Mouse (Mus musculus) heart, embryonic 11.5 days (tissue): ENCODE measurements around the gene Lsamp. TPM values are rescaled to one million over a fixed set of nuclear protein-coding genes. Genes with fewer than 3 reads are reported as not detected.

Source experiments
- ATAC-seq: fragments of 200-750 bp; cut with Nextera tagmentation; replicated peaks from 2 replicates; pipeline ENCODE4 v1.8.0; 2017; ENCODE audit warnings: moderate library complexity; ENCODE audit not compliant: insufficient number of reproducible peaks, low FRiP score, low TSS enrichment
- H3K27ac ChIP-seq: fragments of 300-500 bp; sonication (generic); 2 replicates; pipeline ENCODE4 v1.5.1; 2014; ENCODE audit warnings: mild to moderate bottlenecking, low read depth, low read length
- H3K27me3 ChIP-seq: fragments of 300-500 bp; sonication (generic); 2 replicates; pipeline ENCODE4 v1.6.1; 2014; ENCODE audit warnings: mild to moderate bottlenecking, low read length, mixed read lengths; ENCODE audit not compliant: control insufficient read depth, insufficient read depth
- H3K36me3 ChIP-seq: fragments of 300-500 bp; sonication (generic); 2 replicates; pipeline ENCODE4 v1.6.1; 2014; ENCODE audit warnings: mild to moderate bottlenecking, low read length, moderate library complexity, mixed read lengths; ENCODE audit not compliant: control insufficient read depth, insufficient read depth
- H3K4me1 ChIP-seq: fragments of 300-500 bp; sonication (generic); 2 replicates; pipeline ENCODE4 v1.6.1; 2014; ENCODE audit warnings: low read length; ENCODE audit not compliant: control insufficient read depth, insufficient read depth
- H3K4me2 ChIP-seq: fragments of 300-500 bp; sonication (generic); 2 replicates; pipeline ENCODE4 v1.6.1; 2014; ENCODE audit warnings: mild to moderate bottlenecking, moderate library complexity
- H3K4me3 ChIP-seq: fragments of 300-500 bp; sonication (generic); 2 replicates; pipeline ENCODE4 v1.5.1; 2014; ENCODE audit warnings: low read depth, low read length
- H3K9ac ChIP-seq: fragments of 300-500 bp; sonication (generic); 2 replicates; pipeline ENCODE4 v1.6.1; 2014; ENCODE audit warnings: mild to moderate bottlenecking, low read depth, low read length, moderate library complexity
- H3K9me3 ChIP-seq: fragments of 300-500 bp; sonication (generic); replicated peaks from 2 replicates; pipeline ENCODE4 v1.6.1; 2016; ENCODE audit warnings: low read length; ENCODE audit not compliant: control insufficient read depth
- WGBS: fragments of 180-500 bp; shearing (Covaris S2); extraction: QIAGEN DNeasy Blood & Tissue Kit; methylation state at CpG from one replicate; pipeline ENCODE4 v1.1.7; 2014; ENCODE audit not compliant: insufficient replicate concordance; 5-methylcytosine and 5-hydroxymethylcytosine counted together
- polyA plus RNA-seq: library from polyadenylated mRNA; unstranded; fragments of >200 nt; fragmentation: Nextera tagmentation; extraction: Ambion mirVana; gene quantifications from 2 replicates; pipeline ENCODE4 v1.2.1, GENCODE M21; 2014

Gene Lsamp
- polyA plus RNA-seq, 1 experiment from 2014 or later, result 1.2 TPM

GRCm38 (mm10) chr16:40036719-40037118 is 52.6 kb downstream of the Lsamp start:
- WGBS, result 74% methylated on average over 1 of the region's 1 CpGs
- no peaks in the 10 kb centered on the region for H3K27me3 ChIP-seq
- H3K4me2 ChIP-seq, result no peak overlapping the region
- no peaks in the 10 kb centered on the region for H3K9me3 ChIP-seq
- no peaks in the 10 kb centered on the region for H3K36me3 ChIP-seq
- H3K9ac ChIP-seq, result no peak overlapping the region
- H3K4me3 ChIP-seq, result no peak overlapping the region
- no peaks in the 10 kb centered on the region for H3K4me1 ChIP-seq
- H3K27ac ChIP-seq, result no peak overlapping the region
- no peak for ATAC-seq

DNA sequence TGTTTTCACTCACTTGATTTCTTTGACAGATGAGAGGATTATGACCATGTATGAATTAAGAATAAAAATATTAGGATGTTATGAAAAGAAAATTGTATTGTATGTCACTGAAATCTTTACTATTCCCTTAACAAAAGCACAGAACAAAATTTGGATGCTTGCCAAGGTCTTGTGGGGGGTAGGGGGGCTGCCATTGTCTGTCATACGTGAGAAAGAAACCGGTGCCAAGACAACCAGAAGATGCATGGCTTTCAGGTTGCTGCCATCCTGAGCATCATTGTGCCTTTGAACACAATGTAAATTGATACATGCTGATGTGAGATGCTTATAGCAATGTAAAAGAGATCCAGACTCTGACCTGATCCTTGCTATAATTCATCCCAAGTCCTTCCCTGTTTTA is 75.4 kb downstream of the Lsamp start:
- WGBS, result 65% methylated on average over 2 of the region's 2 CpGs
- H3K9ac ChIP-seq, result no peak overlapping the region
- no peak overlapping the region for H3K4me2 ChIP-seq
- no peak for ATAC-seq
- no peaks in the 10 kb centered on the region for H3K4me1 ChIP-seq
- no peaks in the 10 kb centered on the region for H3K36me3 ChIP-seq
- no peak overlapping the region for H3K4me3 ChIP-seq
- no peak overlapping the region for H3K27ac ChIP-seq
- no peaks in the 10 kb centered on the region for H3K9me3 ChIP-seq
- H3K27me3 ChIP-seq, result no peaks in the 10 kb centered on the region

DNA sequence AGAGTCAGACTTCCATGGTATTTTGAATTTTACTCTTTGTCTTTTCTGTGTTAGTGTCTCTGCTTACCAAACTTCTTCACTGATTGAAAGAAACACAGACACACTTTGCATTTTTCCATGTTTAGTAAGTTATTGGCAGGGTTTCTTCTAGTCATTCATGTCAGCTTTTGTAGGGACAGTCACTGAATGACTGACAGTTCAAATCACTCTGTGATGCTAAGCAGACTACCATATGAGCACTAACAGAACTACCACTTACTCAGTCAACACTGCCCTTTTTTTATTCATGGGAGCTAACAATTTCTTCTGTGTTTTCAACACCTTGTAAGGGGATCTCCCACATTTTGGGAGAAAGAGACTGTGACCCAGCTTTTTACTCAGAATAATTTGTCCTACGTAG is 75.8 kb downstream of the Lsamp start:
- no peak for ATAC-seq

GRCm38 (mm10) chr16:40060491-40060890 is 76.3 kb downstream of the Lsamp start:
- Histone ChIP-seq H3K4me1 (no peaks in the 10 kb centered on the region), H3K4me3 (no peak overlapping the region), H3K27me3 (no peaks in the 10 kb centered on the region), H3K4me2 (no peak overlapping the region), H3K36me3 (no peaks in the 10 kb centered on the region), H3K9me3 (no peaks in the 10 kb centered on the region), H3K27ac (no peak overlapping the region), H3K9ac (no peak overlapping the region)
- ATAC-seq, result no peak
- 41% methylated on average over 2 of the region's 2 CpGs for WGBS

More for the DNA sequence above, 75.8 kb downstream of the Lsamp start:
- no peak overlapping the region for H3K9ac ChIP-seq
- H3K4me3 ChIP-seq, result no peak overlapping the region
- H3K4me2 ChIP-seq, result no peak overlapping the region
- H3K4me1 ChIP-seq, result no peaks in the 10 kb centered on the region
- no peaks in the 10 kb centered on the region for H3K36me3 ChIP-seq
- no peak overlapping the region for H3K27ac ChIP-seq
- no peaks in the 10 kb centered on the region for H3K9me3 ChIP-seq
- no peaks in the 10 kb centered on the region for H3K27me3 ChIP-seq
- WGBS, result 69% methylated on average over 1 of the region's 1 CpGs

DNA sequence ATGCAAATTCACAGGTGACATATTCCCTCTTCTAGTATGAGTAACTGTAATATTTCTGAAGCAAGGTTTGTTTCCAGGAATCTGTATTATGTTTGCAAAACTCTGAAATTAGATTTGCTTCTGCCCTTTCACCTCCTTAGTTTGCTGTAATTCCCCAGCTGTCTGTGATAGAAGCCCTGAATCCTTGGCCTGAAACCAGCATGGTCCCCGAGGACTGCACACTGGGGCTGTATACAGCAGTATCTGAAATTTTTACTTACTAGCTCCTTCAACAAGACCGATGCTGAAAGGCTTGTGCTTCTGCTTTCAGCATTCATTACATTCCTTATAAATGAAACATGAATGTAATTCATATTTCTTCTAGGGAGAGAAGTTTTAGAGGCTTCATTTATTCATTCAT is 91.4 kb downstream of the Lsamp start:
- Histone ChIP-seq H3K36me3 (no peaks in the 10 kb centered on the region), H3K27me3 (no peaks in the 10 kb centered on the region), H3K4me3 (no peak overlapping the region), H3K9me3 (no peaks in the 10 kb centered on the region), H3K9ac (no peak overlapping the region), H3K4me2 (no peak overlapping the region), H3K27ac (no peak overlapping the region), H3K4me1 (no peaks in the 10 kb centered on the region)
- no peak for ATAC-seq
- WGBS, result 65% methylated on average over 2 of the region's 2 CpGs

DNA sequence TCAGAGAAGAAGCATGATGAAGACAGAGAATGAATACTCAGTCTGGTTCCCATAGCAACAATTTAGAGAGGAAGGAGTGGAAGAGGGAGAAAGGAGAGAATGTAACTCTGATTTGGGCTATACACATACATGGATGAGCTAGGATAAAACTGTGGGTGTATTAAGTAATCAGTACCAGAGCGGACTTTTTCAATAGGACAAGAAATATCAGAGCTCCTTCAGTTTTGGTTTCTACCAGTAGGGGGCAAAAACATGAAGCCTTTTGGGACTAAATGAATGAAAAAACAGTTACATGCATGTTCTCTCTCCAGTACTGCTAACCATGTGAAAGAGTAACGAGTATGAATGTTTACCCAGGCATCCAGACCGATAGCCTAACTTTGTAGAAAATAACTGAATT is 96.1 kb downstream of the Lsamp start:
- Histone ChIP-seq H3K27ac (no peak overlapping the region), H3K9me3 (no peaks in the 10 kb centered on the region), H3K27me3 (no peaks in the 10 kb centered on the region), H3K4me2 (no peak overlapping the region), H3K4me3 (no peak overlapping the region), H3K4me1 (no peaks in the 10 kb centered on the region), H3K36me3 (no peaks in the 10 kb centered on the region), H3K9ac (no peak overlapping the region)
- ATAC-seq, result no peak
- WGBS, result 70% methylated on average over 3 of the region's 3 CpGs

- Histone ChIP-seq H3K27ac (no peak overlapping the region), H3K9me3 (no peaks in the 10 kb centered on the region), H3K4me3 (no peak overlapping the region), H3K9ac (no peak overlapping the region), H3K27me3 (no peaks in the 10 kb centered on the region), H3K36me3 (no peaks in the 10 kb centered on the region), H3K4me1 (no peaks in the 10 kb centered on the region), H3K4me2 (no peak overlapping the region)
- no peak for ATAC-seq
- 51% methylated on average over 4 of the region's 4 CpGs for WGBS
These were observed 120.2 kb downstream of the Lsamp start for GRCm38 (mm10) chr16:40104329-40104728.

GRCm38 (mm10) chr16:40182918-40183317 is 198.8 kb downstream of the Lsamp start:
- Histone ChIP-seq H3K27me3 (no peaks in the 10 kb centered on the region), H3K4me3 (no peak overlapping the region), H3K9ac (no peak overlapping the region), H3K4me1 (no peaks in the 10 kb centered on the region), H3K4me2 (no peak overlapping the region), H3K9me3 (no peaks in the 10 kb centered on the region), H3K36me3 (no peaks in the 10 kb centered on the region), H3K27ac (no peak overlapping the region)
- ATAC-seq, result no peak
- WGBS, result 70% methylated on average over 1 of the region's 1 CpGs

DNA sequence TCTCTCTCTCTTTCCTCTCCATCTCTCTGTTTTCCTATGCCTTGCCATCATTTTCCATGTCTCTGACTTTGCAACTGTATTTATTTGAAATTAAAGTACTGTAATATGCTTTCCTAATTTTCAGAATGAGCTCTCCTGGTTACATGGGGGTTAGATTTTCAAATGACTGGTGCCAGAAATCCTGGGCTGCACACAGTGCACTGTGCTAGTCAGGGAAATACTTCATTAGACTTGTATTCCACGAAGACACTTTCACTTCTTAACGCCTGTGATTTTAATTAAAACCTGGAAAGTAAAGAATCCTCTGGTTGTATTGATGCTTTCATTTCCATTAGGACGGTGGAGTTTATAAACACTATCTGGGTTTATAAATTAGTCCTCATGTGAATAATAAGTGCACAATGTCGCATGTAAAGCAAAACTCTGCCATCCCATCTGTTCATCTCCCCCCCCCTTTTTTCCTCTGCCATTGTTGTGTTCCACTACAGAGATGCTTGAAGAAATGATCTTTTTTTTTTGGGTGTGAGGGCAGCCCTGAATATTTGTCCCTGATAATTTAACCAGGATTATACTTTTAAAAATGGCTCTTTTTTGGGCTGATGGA is 203.9 kb downstream of the Lsamp start:
- H3K27me3 ChIP-seq, result no peaks in the 10 kb centered on the region
- no peak overlapping the region for H3K9ac ChIP-seq
- H3K4me3 ChIP-seq, result no peak overlapping the region
- H3K4me1 ChIP-seq, result no peaks in the 10 kb centered on the region
- H3K36me3 ChIP-seq, result no peaks in the 10 kb centered on the region
- 70% methylated on average over 4 of the region's 4 CpGs for WGBS
- H3K27ac ChIP-seq, result no peak overlapping the region
- no peaks in the 10 kb centered on the region for H3K9me3 ChIP-seq
- ATAC-seq, result no peak
- H3K4me2 ChIP-seq, result no peak overlapping the region
